Mouse (Mus musculus) adrenal gland (tissue): Measurements from ENCODE around the gene Lrrc39.

Source experiments
- intact Hi-C: fragments of 180-260 bp; cut with DNase I; formaldehyde crosslinking; loops from one replicate; pipeline ENCODE4 v1.15.1; 2025

The Lrrc39 gene

DNA sequence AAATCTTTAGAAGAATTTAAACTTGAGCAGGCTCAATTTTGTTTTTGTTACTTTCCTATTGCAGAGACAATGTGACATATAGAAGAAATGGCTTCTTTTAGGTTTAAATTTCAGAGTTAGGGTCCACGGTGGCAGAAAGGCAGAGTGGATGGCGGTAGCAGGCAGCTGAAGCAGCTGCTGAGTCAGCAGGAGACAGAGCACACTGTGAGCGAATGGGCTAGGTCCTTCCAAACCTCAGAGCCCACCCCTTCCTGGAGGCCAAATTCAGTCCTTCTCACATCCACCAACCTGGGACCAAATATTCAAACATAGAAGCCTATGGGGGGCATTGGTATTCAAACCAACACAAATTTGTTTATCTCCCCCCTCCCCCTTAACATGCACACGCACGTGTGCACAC, 39.0 kb downstream of the Lrrc39 start:
- intact Hi-C loops = no loop called here

DNA sequence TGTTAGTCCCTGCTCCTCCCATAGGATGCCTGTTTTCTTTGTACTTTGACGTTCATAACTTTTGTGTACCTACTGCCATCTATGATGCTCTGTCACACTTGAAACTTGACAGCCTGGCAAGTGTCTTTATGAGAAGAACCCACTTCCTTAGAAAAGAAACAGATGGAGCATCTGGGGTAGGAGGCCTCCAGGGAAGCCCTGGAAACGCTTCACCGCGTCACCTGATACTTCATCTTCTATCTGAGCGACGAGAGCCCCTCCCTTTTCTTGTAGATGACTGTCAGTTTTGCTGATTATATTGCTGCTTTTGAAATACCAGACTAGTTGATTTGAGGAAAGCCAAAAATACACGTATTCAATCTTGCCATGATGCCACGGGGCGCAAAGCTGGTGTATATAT, 41.8 kb downstream of the Lrrc39 start:
- intact Hi-C loops = no loop called here

DNA sequence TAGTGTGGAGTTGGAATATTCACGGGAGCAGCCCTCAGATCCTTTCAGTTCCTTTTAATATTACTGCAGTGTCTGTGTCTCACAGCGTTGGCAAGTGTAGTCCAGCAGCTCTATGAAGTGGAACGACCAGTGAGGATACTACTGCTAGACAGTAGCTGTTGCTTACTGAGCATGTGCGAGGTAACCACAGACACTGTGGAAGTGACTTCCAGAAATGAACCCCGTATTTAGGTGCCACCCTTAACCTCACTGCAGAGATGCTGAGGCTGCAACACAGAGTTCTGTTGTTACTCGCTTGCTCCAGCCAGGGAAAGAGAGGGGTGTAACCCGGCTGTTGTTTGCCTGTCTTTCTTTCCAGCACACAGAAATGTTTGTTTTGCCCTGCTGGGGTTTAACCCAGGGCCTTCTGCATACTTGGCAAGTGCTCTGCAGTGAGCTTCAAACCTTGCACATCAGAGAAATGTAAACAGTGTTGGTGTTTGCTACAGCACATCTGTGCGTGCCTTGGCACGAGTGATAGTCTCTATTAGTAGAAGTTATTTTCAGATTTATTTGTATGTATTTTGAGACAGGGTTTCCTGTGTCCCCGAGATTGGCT, 51.6 kb downstream of the Lrrc39 start, which contains the start of gene Trmt13:
Gene Trmt13 (minus strand): TSS at position 293 of the 598 bp plus-strand sequence.
- intact Hi-C loops = no loop called here

- intact Hi-C loops = no loop called here
These were observed 52.7 kb downstream of the Lrrc39 start for GRCm38 (mm10) chr3:116615318-116616068.

DNA sequence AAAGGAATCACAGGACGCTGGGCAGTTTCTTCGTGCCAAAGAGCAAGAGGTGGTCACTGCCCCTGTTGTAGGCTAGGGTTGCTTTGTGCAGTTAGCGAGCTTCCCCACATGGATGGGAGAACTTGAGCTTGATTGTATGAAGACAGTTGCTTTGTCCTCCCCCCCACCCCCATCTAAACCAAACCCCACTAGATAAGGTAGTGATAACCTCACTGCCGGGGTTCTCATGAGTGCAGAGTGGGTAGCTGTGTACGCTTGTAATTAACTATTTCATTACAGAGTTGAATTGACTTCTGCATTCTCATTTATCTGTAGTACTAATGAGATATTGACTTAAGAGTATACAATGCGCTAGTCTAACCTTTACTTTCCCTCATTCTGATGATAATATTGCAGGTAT, 56.1 kb downstream of the Lrrc39 start:
- intact Hi-C loops = no loop called here

DNA sequence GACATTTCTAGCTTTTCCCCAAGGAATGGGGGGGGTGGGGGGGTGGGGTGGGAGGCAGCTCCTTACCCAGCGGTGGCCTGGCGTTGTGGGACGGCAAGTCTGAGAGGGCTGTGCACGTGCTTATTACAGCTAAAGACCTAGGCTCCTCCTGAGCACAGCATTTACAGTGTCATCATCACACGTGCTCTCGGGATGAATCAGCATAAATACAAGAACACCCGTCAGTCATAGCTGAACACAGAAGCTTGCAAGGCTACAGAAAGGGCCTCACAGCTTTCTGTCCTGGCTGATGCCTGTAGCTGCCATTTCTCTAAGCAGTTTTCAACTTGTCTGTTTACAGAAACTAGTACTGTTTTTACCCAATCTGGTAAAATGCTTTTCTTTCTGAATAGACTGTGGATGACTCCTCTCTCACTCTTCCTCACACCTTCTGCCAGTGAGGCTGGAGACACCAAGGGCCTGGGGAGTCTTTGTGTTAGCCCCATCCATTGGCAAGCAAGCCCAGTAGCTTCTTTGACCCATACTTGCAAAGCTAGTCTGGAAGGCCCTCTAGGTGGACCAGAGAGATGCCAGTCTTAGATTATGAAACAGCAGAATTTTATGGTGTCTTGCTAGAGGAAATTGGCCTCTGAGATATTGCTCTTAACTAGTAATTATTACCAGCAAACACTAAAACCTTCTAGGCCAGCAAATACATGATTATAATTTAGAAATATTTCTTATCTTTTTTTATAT, 58.0 kb downstream of the Lrrc39 start:
- intact Hi-C loops = no loop called here

DNA sequence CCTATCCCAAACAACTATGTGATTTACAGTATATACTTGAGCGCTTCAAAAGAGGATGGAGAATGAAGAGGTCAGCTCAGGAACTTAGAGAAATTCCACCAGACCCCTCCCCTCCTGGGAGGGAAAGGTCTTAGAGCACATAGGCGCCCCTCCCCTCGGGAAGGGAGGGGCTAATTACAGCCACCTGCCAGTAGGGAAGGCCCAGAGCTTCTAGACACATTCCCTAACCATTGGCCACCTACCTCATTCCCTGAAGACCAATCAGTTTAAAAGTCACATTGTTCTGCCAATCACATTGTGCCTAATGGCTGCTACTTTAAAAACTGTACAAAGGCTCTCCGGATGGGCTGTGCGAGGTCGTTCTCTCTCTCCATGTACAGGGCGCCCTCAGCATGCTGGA, 59.9 kb downstream of the Lrrc39 start:
- intact Hi-C loops = no loop called here

- intact Hi-C loops = no loop called here
These were observed 68.7 kb downstream of the Lrrc39 start for GRCm38 (mm10) chr3:116631459-116631858.
